ENCODE assay signal across 8 mouse cellular contexts in genomic region chr9:57759289-57759688, GRCm38 (mm10). TPM values are rescaled to one million over a fixed set of nuclear protein-coding genes. Genes with fewer than 3 reads are reported as not detected.
DNase-seq lines count a peak whose midpoint lies in the region; ATAC-seq lines count a peak whose summit lies in the region.

No protein-coding gene starts in this region.

- no peak overlapping the region for H3K27ac ChIP-seq in neural tube, embryonic 15.5 days (replicated peaks)
- H3K27ac ChIP-seq in hindbrain, embryonic 16.5 days (ENCODE audit: low read depth, low read length) = no peak overlapping the region

- 29% methylated on average over 6 of the region's 6 CpGs for WGBS in neural tube, embryonic 15.5 days
- WGBS in hindbrain, embryonic 16.5 days = 20% methylated on average over 6 of the region's 6 CpGs

- H3K9me3 ChIP-seq in neural tube, embryonic 15.5 days (replicated peaks) = no peaks in the 10 kb centered on the region
- H3K9me3 ChIP-seq in hindbrain, embryonic 16.5 days (ENCODE audit: control insufficient read depth, low read length) = no peaks in the 10 kb centered on the region

- H3K4me3 ChIP-seq in neural tube, embryonic 15.5 days (replicated peaks) = no peak overlapping the region
- H3K4me3 ChIP-seq in hindbrain, embryonic 16.5 days (ENCODE audit: low read length) = no peak overlapping the region

- intact Hi-C loops in left cerebral cortex, postnatal 36 days (cut with DNase I) = no loop called here

- H3K36me3 ChIP-seq in neural tube, embryonic 15.5 days = peaks cover 67% of the 10 kb centered on the region
- peaks cover 55% of the 10 kb centered on the region for H3K36me3 ChIP-seq in hindbrain, embryonic 16.5 days (ENCODE audit: control insufficient read depth, insufficient read depth, low read length)

- no peak for ATAC-seq in neural tube, embryonic 15.5 days (ENCODE audit: low FRiP score)
- 0 out of 2 replicates have a peak, but pooled peaks have one; percentile 12 for ATAC-seq in hindbrain, embryonic 16.5 days
- peak; percentile 61 for ATAC-seq in monocyte, adult 5-6 weeks (replicated peaks; ENCODE audit: insufficient number of reproducible peaks, low FRiP score, low TSS enrichment, poor library complexity, severe bottlenecking)

- no peak overlapping the region for H3K9ac ChIP-seq in neural tube, embryonic 15.5 days (replicated peaks)
- no peak overlapping the region for H3K9ac ChIP-seq in hindbrain, embryonic 16.5 days (ENCODE audit: low read depth, low read length)

- no peak overlapping the region for H3K4me2 ChIP-seq in neural tube, embryonic 15.5 days
- no peak overlapping the region for H3K4me2 ChIP-seq in hindbrain, embryonic 16.5 days (ENCODE audit: low read length)

- peaks cover 42% of the 10 kb centered on the region for H3K4me1 ChIP-seq in neural tube, embryonic 15.5 days
- H3K4me1 ChIP-seq in hindbrain, embryonic 16.5 days (ENCODE audit: control insufficient read depth, insufficient read depth, low read depth, low read length) = peaks cover 25% of the 10 kb centered on the region

- H3K27me3 ChIP-seq in neural tube, embryonic 15.5 days (replicated peaks) = no peaks in the 10 kb centered on the region
- no peaks in the 10 kb centered on the region for H3K27me3 ChIP-seq in hindbrain, embryonic 16.5 days (replicated peaks; ENCODE audit: control insufficient read depth, insufficient read depth, low read length)

- peak; percentile 51 for DNase-seq in neural tube, embryonic 10.5 days (ENCODE audit: extremely low spot score, low spot score)
- DNase-seq in c-Kit-positive CD71-positive TER-119-positive erythroid progenitor cells, embryonic 14.5 days (ENCODE audit: low spot score) = peak; percentile 70
- DNase-seq in forelimb bud, embryonic 11.5 days (ENCODE audit: low read depth, low spot score) = peak; percentile 47
- peak; percentile 54 for DNase-seq in left cerebral cortex, postnatal 36 days (ENCODE audit: low spot score in 2 of 2)
- DNase-seq in testis, postnatal 10 days (ENCODE audit: low spot score) = peak; percentile 83

RNA-seq across cellular contexts. Expression of gene Clk3, which starts 6.4 kb away (rescaled TPM):
- polyA plus RNA-seq in neural tube, embryonic 15.5 days (2015; fragmentation: Nextera tagmentation; extraction: Ambion mirVana) = 63.6 and 65.7 TPM in 2 replicates
- 57.2 and 66.1 TPM in 2 replicates for polyA plus RNA-seq in hindbrain, embryonic 16.5 days (2015; fragmentation: Nextera tagmentation; extraction: Ambion mirVana)
- total RNA-seq in left cerebral cortex, postnatal 36 days (2021) = 10 to 100 TPM; 69.2 to 84.8 TPM
- 97.1 to 158 TPM (median 125 TPM) in 3 replicates for total RNA-seq in monocyte, adult 5-6 weeks (2017)

RNA-seq across cellular contexts. Expression of gene Edc3, which starts 50.9 kb away (rescaled TPM):
- 27.6 and 29.4 TPM in 2 replicates for polyA plus RNA-seq in neural tube, embryonic 15.5 days (2015; fragmentation: Nextera tagmentation; extraction: Ambion mirVana)
- 29.7 and 31.9 TPM in 2 replicates for polyA plus RNA-seq in hindbrain, embryonic 16.5 days (2015; fragmentation: Nextera tagmentation; extraction: Ambion mirVana)
- total RNA-seq in left cerebral cortex, postnatal 36 days (2021) = 10 to 100 TPM; 13.2 to 14.9 TPM
- total RNA-seq in monocyte, adult 5-6 weeks (2017) = 2.6 to 7.9 TPM (median 3.7 TPM) in 3 replicates
